Mouse (Mus musculus) liver, adult 2 months (tissue): Measurements from ENCODE around the gene Hist1h3h. TPM values are rescaled to one million over a fixed set of nuclear protein-coding genes. Genes with fewer than 3 reads are reported as not detected.
"Not testable (repeated sequence)": the region's sequence is repeated elsewhere in the genome, so short reads cannot be mapped to it uniquely, and the experiment has no call there.

Source experiments
- DNase-seq: peaks from one replicate; pipeline ENCODE4 v3.0.0-alpha.2; 2011; ENCODE audit warnings: low read depth, low spot score; ENCODE audit errors: extremely low read depth
- H3K27ac ChIP-seq: fragments of 200-500 bp; replicated peaks from 2 replicates; pipeline ENCODE4 v1.5.1; 2012; ENCODE audit warnings: low read depth, mild to moderate bottlenecking, control low read depth, inconsistent platforms, low read length; ENCODE audit not compliant: insufficient read depth
- H3K27me3 ChIP-seq: fragments of 200-500 bp; 2 replicates; pipeline ENCODE4 v1.6.1; 2012; ENCODE audit warnings: mild to moderate bottlenecking, moderate library complexity, low read length, inconsistent platforms; ENCODE audit not compliant: control insufficient read depth, insufficient read depth
- H3K36me3 ChIP-seq: fragments of 200-500 bp; 2 replicates; pipeline ENCODE4 v1.6.1; 2012; ENCODE audit warnings: low read length, inconsistent platforms; ENCODE audit not compliant: control insufficient read depth, insufficient read depth
- H3K4me1 ChIP-seq: fragments of 200-500 bp; 2 replicates; pipeline ENCODE4 v1.6.1; 2011; ENCODE audit warnings: low read length; ENCODE audit not compliant: control insufficient read depth, insufficient read depth
- H3K4me3 ChIP-seq: fragments of 200-500 bp; 2 replicates; pipeline ENCODE4 v1.5.1; 2011; ENCODE audit warnings: low read depth, mild to moderate bottlenecking, control low read depth, low read length, moderate library complexity; ENCODE audit not compliant: insufficient read depth
- H3K79me2 ChIP-seq: fragments of 200-500 bp; 2 replicates; pipeline ENCODE4 v1.6.1; 2012; ENCODE audit warnings: inconsistent platforms, mild to moderate bottlenecking, low read length, moderate library complexity; ENCODE audit not compliant: control insufficient read depth, insufficient read depth
- H3K9ac ChIP-seq: fragments of 200-500 bp; 2 replicates; pipeline ENCODE4 v1.6.1; 2012; ENCODE audit warnings: low read depth, mild to moderate bottlenecking, control low read depth, inconsistent platforms, low read length
- CTCF ChIP-seq: fragments of 200-500 bp; IDR thresholded peaks from 2 replicates; pipeline ENCODE4 v1.5.1; 2011; ENCODE audit warnings: low read depth, low read length, control low read depth
- POLR2A ChIP-seq: fragments of 200-500 bp; IDR thresholded peaks from 2 replicates; pipeline ENCODE4 v1.6.1; 2011; ENCODE audit warnings: low read length, control low read depth; ENCODE audit not compliant: insufficient read depth; ENCODE audit errors: extremely low read depth
- WGBS: fragments of 180-500 bp; shearing (Covaris S2); methylation state at CpG from one replicate; pipeline ENCODE4 v1.1.7; 2018; 5-methylcytosine and 5-hydroxymethylcytosine counted together
- polyA plus RNA-seq: library from polyadenylated mRNA; depleted of rRNA; stranded (reverse); fragments of >200 nt; gene quantifications from 2 replicates; pipeline ENCODE4 v1.2.3, GENCODE M21; 2012
- total RNA-seq: library from RNA; depleted of rRNA; stranded (reverse); fragments of >200 nt; gene quantifications from 2 replicates; pipeline ENCODE4 v1.2.3, GENCODE M21; 2014

Gene Hist1h3h
- total and polyA plus RNA-seq, 2 experiments = 24.2 TPM; not detected in 1

GRCm38 (mm10) chr13:21710821-21711525 is 6.5 kb upstream of the Hist1h3h start:
- Histone ChIP-seq H3K9ac (peak overlapping the region; percentile 73), H3K4me1 (peaks cover 5% of the 10 kb centered on the region; the same call in 1 of the 2 replicates), H3K36me3 (no peaks in the 10 kb centered on the region), H3K79me2 (no peaks in the 10 kb centered on the region), H3K27me3 (no peaks in the 10 kb centered on the region), H3K4me3 (peak overlapping the region; percentile 56), H3K27ac (peak overlapping the region; percentile 22)
- DNase-seq = peak; percentile 70
- WGBS = 4% methylated on average over 22 of the region's 22 CpGs
- TF ChIP-seq POLR2A = no peak
- TF ChIP-seq CTCF = 0 out of 2 replicates have a peak, but pooled peaks have one; percentile 6

DNA sequence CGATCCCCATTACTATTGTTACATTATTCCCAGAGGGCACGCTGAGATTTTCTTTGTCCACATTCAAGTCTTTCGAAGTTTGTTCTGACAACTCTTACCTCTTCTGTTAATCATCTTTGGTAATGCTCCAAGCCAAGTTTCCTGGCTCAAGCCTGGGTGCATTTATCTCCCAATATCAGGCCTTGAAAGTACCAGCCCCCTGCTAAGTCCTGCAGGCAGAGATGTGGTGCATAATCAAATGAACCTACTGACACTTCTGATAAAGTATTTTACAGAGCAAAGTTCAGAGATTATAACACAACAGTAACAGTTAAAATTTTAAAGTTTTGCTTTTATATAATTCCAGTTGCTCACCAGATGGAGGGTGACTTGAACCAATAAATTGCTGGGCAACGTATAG is 5.8 kb upstream of the Hist1h3h start:
- WGBS = 41% methylated on average over 4 of the region's 4 CpGs
- Histone ChIP-seq H3K27ac (no peak overlapping the region), H3K9ac (no peak overlapping the region), H3K79me2 (no peaks in the 10 kb centered on the region), H3K4me3 (no peak overlapping the region), H3K27me3 (no peaks in the 10 kb centered on the region), H3K36me3 (no peaks in the 10 kb centered on the region), H3K4me1 (peaks cover 5% of the 10 kb centered on the region; the same call in 1 of the 2 replicates)
- no peak for DNase-seq
- TF ChIP-seq POLR2A (no peak), CTCF (no peak)

GRCm38 (mm10) chr13:21714725-21715124 is 2.7 kb upstream of the Hist1h3h start:
- no peaks in the 10 kb centered on the region for H3K36me3 ChIP-seq
- DNase-seq = peak; percentile 56
- H3K27me3 ChIP-seq = no peaks in the 10 kb centered on the region
- 2% methylated on average over 7 of the region's 7 CpGs for WGBS
- peaks cover 11% of the 10 kb centered on the region for H3K4me1 ChIP-seq
- no peaks in the 10 kb centered on the region for H3K79me2 ChIP-seq
- peak; percentile 62 for TF ChIP-seq CTCF
- no peak for TF ChIP-seq POLR2A
- no peak overlapping the region for H3K27ac ChIP-seq
- H3K4me3 ChIP-seq = no peak overlapping the region
- no peak overlapping the region for H3K9ac ChIP-seq

- H3K9ac ChIP-seq = 0 out of 2 replicates have a peak overlapping the region, but pooled peaks have one; percentile 12
- no peaks in the 10 kb centered on the region for H3K36me3 ChIP-seq
- no peak overlapping the region for H3K27ac ChIP-seq
- TF ChIP-seq CTCF = no peak
- H3K4me1 ChIP-seq = peaks cover 11% of the 10 kb centered on the region
- WGBS = under 1% methylated on average over 22 of the region's 22 CpGs
- H3K79me2 ChIP-seq = no peaks in the 10 kb centered on the region
- DNase-seq = no peak
- peak overlapping the region; percentile 27 for H3K4me3 ChIP-seq
- no peaks in the 10 kb centered on the region for H3K27me3 ChIP-seq
Measured at GRCm38 (mm10) chr13:21715131-21715863, 2.2 kb upstream of the Hist1h3h start.

DNA sequence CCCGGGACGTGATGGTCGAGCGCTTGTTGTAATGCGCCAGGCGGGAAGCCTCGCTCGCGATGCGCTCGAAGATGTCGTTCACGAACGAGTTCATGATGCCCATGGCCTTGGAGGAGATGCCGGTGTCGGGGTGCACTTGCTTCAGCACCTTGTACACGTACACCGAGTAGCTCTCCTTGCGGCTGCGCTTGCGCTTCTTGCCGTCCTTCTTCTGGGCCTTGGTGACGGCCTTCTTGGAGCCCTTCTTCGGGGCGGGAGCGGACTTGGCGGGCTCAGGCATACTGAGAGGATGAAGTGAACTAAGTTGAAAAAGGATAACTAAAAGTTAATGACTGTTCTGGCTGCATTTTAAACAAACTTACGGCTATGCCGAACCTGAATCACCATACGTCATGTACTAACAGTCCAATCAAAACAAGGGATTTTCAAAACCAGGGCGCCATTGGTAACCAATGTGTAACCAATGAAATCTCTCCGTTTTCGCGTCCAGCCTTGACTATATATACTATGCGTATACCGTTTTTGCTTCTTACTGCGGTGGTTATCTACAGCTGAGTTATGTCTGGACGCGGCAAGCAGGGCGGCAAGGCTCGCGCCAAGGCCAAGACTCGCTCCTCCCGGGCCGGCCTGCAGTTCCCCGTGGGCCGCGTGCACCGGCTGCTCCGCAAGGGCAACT is 1.5 kb upstream of the Hist1h3h start, which contains the start of the genes Hist1h2bl and Hist1h2ai:
Gene Hist1h2bl (minus strand): TSS at position 280 of the 676 bp plus-strand sequence.
Gene Hist1h2ai (plus strand): TSS at position 559 of the 676 bp plus-strand sequence.
- H3K27me3 ChIP-seq, H3K36me3 ChIP-seq, H3K79me2 ChIP-seq: not testable (repeated sequence)
- Histone ChIP-seq H3K9ac (0 out of 2 replicates have a peak within 1 kb of the TSS, but pooled peaks have one; percentile 12), H3K27ac (0 out of 2 replicates have a peak within 1 kb of the TSS, but pooled peaks have one; percentile 30), H3K4me3 (peak within 1 kb of the TSS; percentile 54), H3K4me1 (peaks cover 12% of the 10 kb centered on the region)
- peak; percentile 75 for DNase-seq
- peak; percentile 40; the same call in 1 of the 2 replicates for TF ChIP-seq POLR2A
- 2% methylated on average over 36 of the region's 50 CpGs for WGBS
